Mouse (Mus musculus) megakaryocyte, embryonic 14.5 days (primary cell): Measurements from ENCODE around the gene Nr1i2.

Experiments
- FLI1 ChIP-seq: IDR thresholded peaks from 2 replicates; pipeline ENCODE4 v1.6.1; 2012; ENCODE audit warnings: low read length, inconsistent platforms, mixed read lengths
- GATA1 ChIP-seq: IDR thresholded peaks from 3 replicates; pipeline ENCODE4 v1.6.1; 2012; ENCODE audit warnings: mixed read lengths, low read length, inconsistent platforms, borderline replicate concordance

- TF ChIP-seq GATA1 = no peak
- TF ChIP-seq FLI1 = no peak
Observed at GRCm38 (mm10) chr16:38329340-38329739, 34.7 kb upstream of the Nr1i2 start.
